Mouse (Mus musculus) c-Kit-positive CD71-negative TER-119-negative erythroid progenitor cells, embryonic 14.5 days (primary cell): ENCODE measurements around the gene Tmem30b.
A peak's percentile ranks its signal among the peaks of the same experiment; 100 is the strongest.
"Not testable (repeated sequence)": the region's sequence is repeated elsewhere in the genome, so short reads cannot be mapped to it uniquely, and the experiment has no call there.

ENCODE experiments used
- DNase-seq: peaks from one replicate; pipeline ENCODE4 v3.0.0-alpha.2; 2013; ENCODE audit warnings: low read depth

The Tmem30b gene

GRCm38 (mm10) chr12:73558525-73559195 is 12.5 kb upstream of the Tmem30b start:
- no peak for DNase-seq

DNA sequence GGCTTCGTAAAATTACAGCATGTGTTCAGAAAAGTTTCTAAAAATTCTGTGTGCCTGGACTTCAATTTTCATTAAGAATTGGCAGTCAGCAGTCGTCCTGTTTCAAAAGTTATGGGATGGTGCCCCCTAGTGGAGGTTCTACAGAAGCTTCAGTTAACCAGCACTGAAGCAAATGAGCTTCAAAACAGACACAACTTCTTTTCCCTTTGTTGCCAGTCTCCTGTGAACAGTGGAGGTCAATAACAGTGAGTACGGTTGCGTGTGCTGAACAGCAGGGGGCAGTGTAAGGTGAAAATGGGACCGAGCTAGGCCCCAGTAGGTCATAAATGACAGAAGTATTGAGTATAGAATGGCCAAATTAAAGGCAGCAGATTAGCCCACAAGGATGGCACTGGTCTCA is 8.0 kb upstream of the Tmem30b start:
- DNase-seq, result peak; percentile 73

DNA sequence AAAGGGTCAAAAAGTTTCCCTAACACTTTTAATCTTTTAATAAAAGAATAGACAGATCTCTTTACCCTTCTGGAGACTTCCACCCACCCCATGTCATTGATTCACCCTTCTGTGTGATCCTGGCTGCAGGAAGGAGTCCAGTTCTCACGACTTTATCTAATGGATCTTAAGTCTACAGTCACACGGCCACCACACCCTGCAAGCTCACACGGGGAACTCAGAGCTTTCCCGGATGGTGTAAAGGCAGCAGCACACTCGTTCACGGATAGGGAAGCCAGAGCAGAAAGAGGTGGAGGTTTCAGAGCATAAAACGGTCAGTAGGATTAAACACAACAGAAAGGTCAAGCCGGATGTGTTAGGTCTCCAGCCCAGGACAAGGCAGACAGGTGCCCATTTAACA is 2.1 kb upstream of the Tmem30b start:
- no peak for DNase-seq

DNA sequence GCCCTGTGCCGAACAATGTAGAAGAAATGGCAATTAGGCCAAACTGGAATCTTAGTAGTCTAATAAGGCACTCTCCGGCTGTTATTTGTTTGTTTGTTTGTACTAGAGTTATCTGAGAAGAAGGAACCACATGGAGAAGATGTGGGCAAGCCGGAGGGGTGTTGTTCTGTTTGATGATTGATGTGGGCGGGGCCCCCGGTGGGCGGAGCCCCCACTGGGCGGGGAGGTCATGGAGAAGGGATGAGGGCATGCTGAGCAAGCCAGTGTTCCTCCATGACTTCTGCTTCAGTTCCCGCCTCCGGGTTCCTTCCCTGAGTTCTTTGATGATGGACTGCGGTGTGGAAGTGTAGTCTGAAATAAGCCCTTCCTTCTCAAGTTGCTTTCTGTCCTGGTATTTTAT is 1.5 kb upstream of the Tmem30b start:
- DNase-seq, result no peak

DNA sequence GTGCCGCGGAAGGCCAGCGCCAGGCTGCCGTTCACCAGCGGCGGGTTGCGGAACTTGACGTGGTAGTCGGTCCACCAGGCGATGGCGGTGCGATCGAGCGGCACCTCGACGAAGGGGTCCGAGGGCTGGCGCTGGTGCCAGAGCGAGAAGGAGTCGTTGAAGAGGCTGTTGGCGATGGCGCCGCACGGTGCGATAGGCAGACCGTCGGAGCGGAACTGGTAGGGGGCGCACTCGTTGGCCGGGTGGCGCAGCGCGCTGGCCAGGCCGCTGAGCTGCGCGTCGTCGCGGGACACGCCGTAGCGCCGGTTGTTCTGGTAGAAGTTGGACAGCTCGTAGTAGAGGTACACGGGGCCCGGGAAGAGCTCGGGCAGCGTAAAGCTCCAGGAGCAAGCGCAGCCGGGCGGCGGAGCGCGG is 513 bp downstream of the Tmem30b start:
- no peak for DNase-seq

DNA sequence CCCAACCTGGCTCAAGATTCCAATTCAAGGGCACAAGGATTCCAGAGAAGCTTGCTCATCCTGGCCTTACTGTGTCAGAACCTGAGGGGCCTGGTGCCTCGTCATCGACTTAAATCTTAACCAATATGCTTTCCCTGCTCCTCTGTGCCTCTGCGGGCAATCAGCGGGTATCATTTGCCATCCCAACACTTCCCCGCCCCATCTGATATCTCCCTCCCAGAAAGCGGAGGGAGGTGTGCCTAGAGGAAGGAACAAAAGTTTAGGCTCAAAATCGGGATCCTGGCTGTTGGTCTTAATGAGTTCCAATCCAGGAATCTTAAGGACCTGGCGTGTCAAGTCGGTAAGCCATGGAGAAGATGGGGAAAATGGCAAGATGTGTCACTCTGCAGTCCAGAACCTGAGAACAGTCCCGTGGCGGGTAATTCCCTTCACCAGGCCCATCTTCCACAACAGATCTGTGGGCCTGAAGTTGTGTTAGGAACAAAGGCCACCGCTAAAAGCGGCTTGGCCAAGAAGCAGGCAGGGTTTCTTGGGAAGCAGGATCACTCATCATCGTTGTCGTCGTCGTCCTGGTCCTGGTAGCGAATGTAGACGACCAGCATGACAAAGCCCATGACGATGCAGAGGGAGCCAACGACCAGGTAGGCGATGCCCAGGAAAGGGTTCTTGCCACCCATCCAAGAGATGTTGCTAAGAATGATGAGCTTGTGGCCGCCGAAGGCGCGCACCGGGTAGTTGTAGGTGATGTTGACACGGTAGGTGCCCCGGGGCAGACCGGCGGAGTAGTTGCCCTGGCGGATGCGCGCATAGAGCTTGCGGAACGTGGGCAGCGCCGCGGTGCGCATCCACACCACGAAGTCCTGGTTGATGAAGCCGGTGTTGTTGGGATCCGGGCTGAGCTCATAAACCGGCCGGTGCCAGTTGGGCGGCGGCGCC is 1.2 kb downstream of the Tmem30b start:
- no peak for DNase-seq

DNA sequence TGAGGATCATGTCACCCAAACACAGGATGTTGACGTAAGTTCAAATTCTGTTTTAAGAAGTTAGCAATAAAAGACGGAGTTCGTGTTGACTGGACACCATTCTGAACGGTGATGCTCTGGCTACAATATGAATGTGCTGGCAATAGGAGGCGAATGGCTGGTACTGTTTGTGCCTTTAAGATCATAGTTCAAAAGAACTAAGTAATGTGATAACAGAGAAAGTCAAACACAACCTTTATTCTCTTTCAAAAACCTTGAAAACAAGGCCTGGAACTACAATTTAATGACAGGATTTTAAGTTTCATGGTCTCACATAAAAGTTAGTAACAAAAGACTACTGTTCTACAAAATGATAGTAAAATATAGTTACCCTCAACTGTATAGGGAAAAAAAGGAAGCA is 3.0 kb downstream of the Tmem30b start:
- DNase-seq, result no peak

GRCm38 (mm10) chr12:73540402-73540801 is 5.8 kb downstream of the Tmem30b start:
- DNase-seq, result no peak

DNA sequence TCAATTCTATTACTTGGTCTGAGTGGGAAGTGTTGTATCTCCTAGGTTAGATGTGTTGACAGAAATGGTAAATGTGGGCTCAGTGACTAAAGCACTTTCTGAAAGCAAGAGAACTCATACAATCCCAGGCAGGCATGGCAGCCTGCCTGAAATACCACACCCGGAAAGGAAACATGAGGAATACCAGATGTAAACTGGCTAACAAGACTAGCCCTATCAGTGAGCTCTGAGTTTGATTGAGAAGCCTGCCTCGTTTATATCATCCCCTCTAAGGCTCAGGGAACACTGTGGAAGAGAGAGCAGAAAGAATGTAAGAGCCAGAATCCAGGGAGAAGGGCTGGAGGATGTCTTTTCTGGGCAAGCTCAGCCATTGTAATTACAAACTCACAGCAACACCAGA is 7.0 kb downstream of the Tmem30b start:
- no peak for DNase-seq

DNA sequence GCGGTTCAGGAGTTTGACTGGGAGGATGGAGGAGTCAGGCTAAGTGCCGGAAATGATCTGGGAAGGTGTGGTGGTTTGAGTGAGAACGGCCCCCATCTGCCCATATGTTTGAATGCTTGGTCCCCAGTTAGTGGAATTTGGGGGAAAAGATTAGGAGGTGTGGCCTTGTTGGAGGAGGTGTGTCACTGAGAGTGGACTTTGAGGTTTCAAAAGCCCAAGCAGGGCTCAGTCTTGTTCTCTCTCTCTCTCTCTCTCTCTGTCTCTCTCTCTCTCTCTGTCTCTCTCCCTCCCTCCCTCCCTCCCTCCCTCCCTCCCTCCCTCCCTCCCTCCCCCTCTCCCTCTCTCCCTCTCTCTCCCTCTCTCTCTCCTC is 8.1 kb downstream of the Tmem30b start:
- not testable (repeated sequence) for DNase-seq

DNA sequence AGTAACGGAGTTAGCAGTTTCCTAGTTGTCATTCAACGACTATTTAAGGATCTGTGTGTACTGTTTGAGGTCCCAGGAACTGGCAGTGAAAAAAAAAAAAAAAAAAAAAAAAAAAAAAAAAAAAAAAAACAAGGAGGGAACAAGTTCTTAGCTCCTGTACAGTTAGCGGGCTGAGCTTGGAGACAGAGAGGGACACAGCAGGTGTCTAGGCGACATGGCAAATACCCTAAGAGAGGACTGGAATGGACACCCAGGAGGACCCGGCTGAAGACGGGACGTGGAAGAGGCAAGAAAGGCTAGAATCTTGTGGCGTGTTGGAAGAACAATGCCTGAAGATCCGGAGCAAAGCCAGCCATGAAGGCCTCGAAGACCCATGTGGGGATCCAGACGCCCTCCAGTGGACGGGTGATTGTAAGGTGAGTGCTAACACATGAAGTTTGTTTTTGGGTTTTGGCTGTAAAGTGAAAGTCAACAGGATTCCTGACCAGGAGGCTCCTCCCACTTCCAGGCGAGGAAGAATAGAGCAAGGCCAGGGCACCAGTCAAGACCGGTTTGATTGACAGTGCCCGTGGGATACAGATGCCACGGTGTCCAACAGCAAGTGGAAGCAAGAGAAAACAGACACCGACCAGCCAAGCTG is 8.6 kb downstream of the Tmem30b start:
- peak; percentile 33 for DNase-seq

DNA sequence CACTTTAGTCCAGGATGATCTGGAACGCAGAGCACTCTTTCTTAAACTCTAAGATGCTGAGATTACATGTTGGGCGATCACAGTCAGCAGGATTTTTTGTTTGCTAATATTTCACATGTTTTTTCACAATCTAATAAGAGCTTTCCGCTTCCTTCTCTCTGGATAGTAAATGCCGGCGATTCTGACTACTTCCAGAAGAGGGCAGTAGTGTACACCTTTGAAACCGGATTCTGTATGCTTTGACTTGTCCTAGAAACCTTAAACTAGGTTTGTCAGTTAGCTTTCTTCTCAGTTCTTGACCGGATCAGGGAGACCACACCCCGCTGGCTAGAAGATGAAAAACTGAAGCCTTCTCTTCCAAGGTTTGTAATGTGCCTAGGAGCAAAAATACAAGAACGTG is 11.6 kb downstream of the Tmem30b start:
- peak; percentile 55 for DNase-seq

DNA sequence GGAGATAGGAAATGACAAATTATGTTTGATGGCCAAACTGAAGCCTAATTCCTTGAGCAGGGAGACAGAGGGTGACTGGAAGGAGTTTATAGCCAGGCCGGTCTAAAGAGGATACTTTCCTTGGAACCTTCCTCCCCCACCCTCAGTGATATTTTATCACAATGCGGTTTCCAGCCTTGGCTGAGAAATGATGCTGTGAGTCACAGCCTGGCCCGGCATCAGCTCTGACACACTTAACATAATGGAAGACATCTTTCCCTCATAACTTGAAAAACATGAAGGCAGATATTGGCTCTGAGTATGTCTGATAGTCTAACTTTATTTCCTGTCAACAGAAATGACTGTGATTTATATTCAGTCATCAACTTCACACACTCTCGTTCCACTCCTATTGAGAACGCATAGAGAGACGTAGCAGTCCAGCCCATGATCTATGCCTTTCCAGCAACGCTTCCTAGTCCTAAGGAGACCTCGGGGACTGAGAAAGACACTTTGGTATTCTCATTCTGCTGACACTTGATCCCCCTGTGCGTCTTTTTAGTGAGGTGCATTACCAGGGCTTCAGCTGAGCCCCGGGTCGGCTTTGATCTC is 14.2 kb downstream of the Tmem30b start:
- DNase-seq, result no peak

GRCm38 (mm10) chr12:73529590-73529989 is 16.6 kb downstream of the Tmem30b start:
- no peak for DNase-seq

- no peak for DNase-seq
These were observed 17.1 kb downstream of the Tmem30b start for GRCm38 (mm10) chr12:73529131-73529530.

GRCm38 (mm10) chr12:73528142-73528541 is 18.1 kb downstream of the Tmem30b start:
- DNase-seq, result not testable (repeated sequence)

GRCm38 (mm10) chr12:73525254-73525885 is 20.8 kb downstream of the Tmem30b start:
- DNase-seq, result no peak

- no peak for DNase-seq
These were observed 23.1 kb downstream of the Tmem30b start for GRCm38 (mm10) chr12:73523066-73523465.

- DNase-seq, result no peak
These were observed 24.2 kb downstream of the Tmem30b start for GRCm38 (mm10) chr12:73521944-73522343.

- no peak for DNase-seq
These were observed 24.9 kb downstream of the Tmem30b start for GRCm38 (mm10) chr12:73521238-73521841.

DNA sequence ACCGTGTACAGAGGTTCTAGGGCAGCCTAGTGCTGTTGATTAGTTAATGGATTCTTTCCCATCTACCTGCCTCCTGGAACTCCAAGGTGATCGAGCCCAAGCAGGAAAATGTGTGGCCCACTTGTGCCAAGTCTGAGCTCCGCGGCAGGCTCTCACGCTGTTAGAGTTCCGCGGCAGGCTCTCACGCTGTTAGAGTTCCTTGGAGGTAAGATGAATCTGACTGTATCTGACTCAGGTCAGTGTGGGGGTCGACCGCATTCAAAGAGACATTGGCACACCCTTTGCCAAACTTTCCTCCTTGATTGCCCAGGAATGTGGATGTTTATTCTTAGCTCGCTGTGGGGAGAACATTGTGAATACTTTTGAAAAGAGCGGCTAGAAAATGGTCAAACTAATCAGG is 28.4 kb downstream of the Tmem30b start:
- DNase-seq, result no peak
